Mouse (Mus musculus) heart, adult 10 weeks (tissue): ENCODE measurements around the gene Pdk3. TPM values are rescaled to one million over a fixed set of nuclear protein-coding genes. Genes with fewer than 3 reads are reported as not detected.

Source experiments
- polyA plus RNA-seq: library from polyadenylated mRNA; stranded (reverse); fragments of 350-450 nt; fragmentation: Illumina TruSeq; extraction: RNeasy Lipid Tissue Mini Kit (QIAGEN cat#74804); gene quantifications from one replicate; pipeline ENCODE4 v1.2.3, GENCODE M21; 2014; ENCODE audit warnings: low read depth, low replicate concordance

Gene Pdk3
- 4.3 TPM for polyA plus RNA-seq

GRCm38 (mm10) chrX:93831561-93832336 lies at the start of gene Pdk3:
TSS of gene Pdk3 (minus strand) at chrX:93832201.

Other genes with a start within 250 kb of the Pdk3 start
- gene Pola1, start 200.0 kb downstream of the Pdk3 start, polyA plus RNA-seq: 2.6 TPM
- not detected for gene Pcyt1b, start 177.3 kb downstream of the Pdk3 start, polyA plus RNA-seq
- not detected for gene AU015836, start 136.5 kb upstream of the Pdk3 start, polyA plus RNA-seq